In the genomic region with DNA sequence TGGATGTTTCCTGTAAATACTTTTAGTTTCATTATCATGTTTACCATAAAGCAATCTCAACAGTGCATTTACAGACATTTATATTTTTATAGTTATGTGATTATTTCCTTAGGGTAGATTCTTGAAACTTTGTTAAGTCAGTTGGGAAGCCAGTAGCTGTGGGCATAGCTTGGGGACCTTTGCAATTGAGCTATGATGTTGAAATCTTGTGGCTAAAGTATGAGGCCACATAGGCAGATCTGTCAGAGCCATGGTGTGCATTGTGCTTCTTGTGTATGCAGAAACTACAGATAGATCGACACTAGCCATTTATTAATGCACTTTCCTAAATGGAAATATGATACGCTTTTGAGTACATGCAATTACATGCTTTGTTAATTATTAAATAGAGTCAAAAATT, we compare ENCODE assay signal across 23 mouse cellular contexts. TPM values are rescaled to one million over a fixed set of nuclear protein-coding genes. Genes with fewer than 3 reads are reported as not detected.
"Had no signal": no experiment of that assay in that cellular context is flagged by ENCODE, and none has a peak within 500 bp of the region (broad histone marks: within the 10 kb centered on the region; RNA-seq: fewer than 3 reads in every experiment).

No protein-coding gene starts in this region.

- H3K4me3 ChIP-seq: megakaryocyte, embryonic 14.5 days; midbrain, embryonic 13.5 days; midbrain, embryonic 15.5 days; neural tube, embryonic 13.5 days; neural tube, embryonic 15.5 days had no signal

- H3K27ac ChIP-seq: liver, embryonic 14.5 days; macrophage; midbrain, embryonic 13.5 days; midbrain, embryonic 15.5 days; neural tube, embryonic 13.5 days; neural tube, embryonic 15.5 days had no signal

- H3K9ac ChIP-seq: liver, embryonic 14.5 days; lung, embryonic 14.5 days; midbrain, embryonic 13.5 days; midbrain, embryonic 15.5 days; neural tube, embryonic 13.5 days; neural tube, embryonic 15.5 days had no signal

- H3K4me1 ChIP-seq: midbrain, embryonic 13.5 days; midbrain, embryonic 15.5 days; neural tube, embryonic 13.5 days; neural tube, embryonic 15.5 days had no signal

- DNase-seq: lung, adult 18-20 months; lung, embryonic 14.5 days; lung, postnatal 10 days; retina, postnatal 1 day; right cerebral cortex, adult 18-20 months; right cerebral cortex, postnatal 25 days; right cerebral cortex, postnatal 4 days; spleen, adult 18-20 months; thymus, adult 18-20 months; thymus, postnatal 14 days; thymus, postnatal 4 days had no signal

- H3K4me2 ChIP-seq: lung, embryonic 14.5 days; midbrain, embryonic 11.5 days; midbrain, embryonic 13.5 days; midbrain, embryonic 15.5 days; neural tube, embryonic 13.5 days; neural tube, embryonic 15.5 days had no signal

- ATAC-seq: midbrain, embryonic 13.5 days; midbrain, embryonic 15.5 days had no signal

- H3K9me3 ChIP-seq: midbrain, embryonic 13.5 days; midbrain, embryonic 15.5 days had no signal

- H3K27me3 ChIP-seq: megakaryocyte, embryonic 14.5 days; midbrain, embryonic 13.5 days; midbrain, embryonic 15.5 days; neural tube, embryonic 13.5 days; neural tube, embryonic 15.5 days had no signal

- H3K36me3 ChIP-seq: midbrain, embryonic 13.5 days; midbrain, embryonic 15.5 days; neural tube, embryonic 13.5 days; neural tube, embryonic 15.5 days had no signal

RNA-seq across cellular contexts. Expression of a gene that starts 35.3 kb away (rescaled TPM):
- polyA plus RNA-seq: liver, embryonic 14.5 days; liver, embryonic 16.5 days; macrophage; neural tube, embryonic 11.5 days; neural tube, embryonic 13.5 days; small intestine, adult 2 months; stomach, embryonic 14.5 days had no signal
